Mouse (Mus musculus) frontal cortex, postnatal 25 days (tissue): ENCODE data around the gene Grid1.

Experiments
- DNase-seq, 2 experiments: peaks; one replicate each; pipeline ENCODE4 v3.0.0; 2022; ENCODE audit warnings: low spot score in 2 of 2

Grid1 gene

GRCm38 (mm10) chr14:35112327-35113275 is 292.7 kb downstream of the Grid1 start:
- no peak for DNase-seq

DNA sequence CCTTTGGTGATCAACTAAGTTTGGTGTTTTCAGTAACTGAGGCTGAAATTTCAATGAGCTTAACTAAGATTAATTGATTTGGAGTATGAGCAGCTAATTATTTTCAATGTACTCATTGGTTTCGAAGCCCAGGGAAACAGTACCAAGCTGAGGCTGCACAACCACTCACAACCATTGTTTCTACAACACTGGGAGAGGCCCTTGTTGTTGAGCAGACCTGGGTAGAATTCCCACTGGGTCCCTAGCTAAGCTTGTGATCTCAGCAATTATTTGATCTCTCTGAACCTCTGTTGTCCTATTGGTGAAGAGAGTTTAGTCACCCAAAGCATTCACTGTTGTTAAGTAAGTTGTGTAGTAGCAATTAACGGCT is 293.4 kb downstream of the Grid1 start:
- DNase-seq: no peak

GRCm38 (mm10) chr14:35115913-35116312 is 296.0 kb downstream of the Grid1 start:
- DNase-seq: no peak

GRCm38 (mm10) chr14:35120089-35120488 is 300.2 kb downstream of the Grid1 start:
- no peak for DNase-seq

DNA sequence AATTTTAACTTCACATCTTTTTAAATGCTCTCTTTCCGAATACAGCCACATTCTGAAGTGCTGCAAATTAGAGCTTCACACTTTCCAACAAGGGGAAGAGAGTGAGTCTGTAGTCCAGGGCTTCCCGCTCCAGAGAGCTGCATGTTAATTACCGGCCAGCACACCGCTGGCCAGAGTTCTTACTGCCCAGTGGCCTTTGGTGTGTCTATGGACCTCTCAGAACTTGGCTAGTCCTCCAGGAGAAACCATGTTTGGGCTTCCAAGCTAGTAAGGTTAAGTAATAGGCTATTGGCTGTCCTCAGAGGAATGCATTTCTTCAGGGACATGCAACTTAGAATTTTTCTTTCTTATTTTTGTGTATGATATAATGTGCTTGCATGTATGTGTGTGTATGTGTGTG is 301.0 kb downstream of the Grid1 start:
- no peak for DNase-seq

- DNase-seq: no peak
Observed at GRCm38 (mm10) chr14:35122111-35122510, 302.2 kb downstream of the Grid1 start.

GRCm38 (mm10) chr14:35123260-35123875 is 303.5 kb downstream of the Grid1 start:
- no peak for DNase-seq

- DNase-seq: no peak
Observed at GRCm38 (mm10) chr14:35127616-35128015, 307.7 kb downstream of the Grid1 start.

DNA sequence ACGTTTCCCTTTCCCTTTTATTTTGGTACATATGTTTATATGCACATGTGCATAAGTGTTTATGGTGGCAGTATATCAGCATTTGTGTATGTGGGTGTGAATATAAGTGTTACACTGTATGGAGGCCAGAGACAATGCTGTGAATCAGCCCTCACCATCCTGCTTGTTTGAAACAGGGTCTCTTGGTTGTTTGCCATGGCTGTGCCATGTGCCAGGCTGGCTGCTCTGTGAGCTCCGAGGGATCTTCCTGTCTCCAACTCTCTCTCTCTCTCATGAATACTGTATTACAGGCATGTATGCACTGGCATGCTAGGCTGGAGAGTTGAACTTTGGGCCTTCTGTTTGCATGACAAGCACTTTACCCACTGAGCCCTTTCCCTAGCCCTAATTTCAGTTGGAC is 315.1 kb downstream of the Grid1 start:
- no peak for DNase-seq

GRCm38 (mm10) chr14:35138069-35138468 is 318.2 kb downstream of the Grid1 start:
- no peak for DNase-seq

- DNase-seq: no peak
Observed at GRCm38 (mm10) chr14:35139824-35140223, 319.9 kb downstream of the Grid1 start.

GRCm38 (mm10) chr14:35152450-35152849 is 332.5 kb downstream of the Grid1 start:
- DNase-seq: peak in 1 of 2 experiments; percentile 28

- DNase-seq: no peak
Observed at GRCm38 (mm10) chr14:35153701-35154277, 333.9 kb downstream of the Grid1 start.

- DNase-seq: no peak
Observed at GRCm38 (mm10) chr14:35154364-35154763, 334.5 kb downstream of the Grid1 start.

GRCm38 (mm10) chr14:35157069-35157655 is 337.3 kb downstream of the Grid1 start:
- DNase-seq: no peak

DNA sequence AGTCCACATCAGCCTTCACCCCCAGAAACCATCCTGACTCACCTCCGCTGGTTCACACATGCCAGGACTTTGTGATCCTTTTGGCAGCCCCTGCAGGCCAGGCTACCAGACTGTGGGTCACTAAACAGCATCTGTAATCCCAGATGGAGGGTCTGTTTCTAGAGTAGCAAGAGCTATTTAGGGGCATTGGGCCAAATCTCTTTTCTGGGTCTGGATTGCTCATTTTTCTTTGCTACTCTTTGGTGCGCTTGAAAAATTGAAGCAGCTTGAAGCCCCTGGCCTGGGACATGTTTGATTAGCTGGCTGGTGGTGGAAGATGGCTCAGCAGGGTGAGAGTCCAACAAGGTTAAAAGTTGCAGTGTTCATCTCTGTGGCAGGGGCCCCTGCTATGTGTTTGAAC is 339.4 kb downstream of the Grid1 start:
- no peak for DNase-seq

GRCm38 (mm10) chr14:35167451-35167850 is 347.5 kb downstream of the Grid1 start:
- DNase-seq: no peak

GRCm38 (mm10) chr14:35173861-35174260 is 354.0 kb downstream of the Grid1 start:
- DNase-seq: no peak

- DNase-seq: no peak
Observed at GRCm38 (mm10) chr14:35176021-35176420, 356.1 kb downstream of the Grid1 start.

GRCm38 (mm10) chr14:35179076-35179475 is 359.2 kb downstream of the Grid1 start:
- DNase-seq: no peak

- DNase-seq: no peak
Observed at GRCm38 (mm10) chr14:35185399-35185798, 365.5 kb downstream of the Grid1 start.

DNA sequence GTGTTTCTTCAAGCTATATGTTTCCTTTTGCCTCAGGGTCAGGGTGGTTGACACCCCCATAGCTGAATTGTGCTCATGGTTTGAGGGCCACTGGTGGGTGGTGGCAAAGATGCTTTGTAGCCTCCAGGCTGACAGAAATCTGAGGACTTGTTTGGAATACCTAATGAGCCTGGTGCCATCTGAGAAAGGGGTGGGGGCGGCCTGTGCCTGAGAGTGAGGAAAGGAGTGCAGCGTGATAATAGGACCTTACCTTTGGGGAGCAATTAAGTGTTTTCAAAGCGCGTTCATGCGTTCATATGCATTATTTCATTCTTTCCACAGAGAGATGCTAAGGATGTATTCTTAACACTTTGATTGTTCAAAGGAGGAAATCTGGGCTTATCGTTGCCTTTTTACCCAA is 372.3 kb downstream of the Grid1 start:
- DNase-seq: no peak
